Mouse (Mus musculus): ENCODE data around the gene Lhfp.

The Lhfp gene

DNA sequence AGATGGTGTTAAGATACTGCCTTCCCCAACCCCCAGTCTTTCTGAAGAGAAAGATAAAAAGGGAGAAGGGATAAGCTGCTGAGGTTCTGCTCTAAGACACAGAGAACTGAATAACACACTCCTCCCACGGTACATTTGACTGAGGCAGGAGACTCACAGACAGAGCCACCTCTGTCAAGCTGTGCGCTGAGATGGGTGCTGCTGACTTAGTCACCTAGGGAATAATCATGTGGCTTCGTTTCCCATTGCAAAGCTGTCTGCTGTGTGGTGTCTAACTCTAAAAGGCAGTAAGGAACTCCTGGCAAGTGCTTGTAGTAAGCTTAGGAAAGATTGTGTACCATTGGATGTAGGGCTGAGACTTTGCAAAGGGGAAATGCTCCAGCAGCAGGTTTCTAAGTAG, 120.6 kb downstream of the Lhfp start:
- DNase-seq (ENCODE audit: low read depth, low spot score), result no peak

DNA sequence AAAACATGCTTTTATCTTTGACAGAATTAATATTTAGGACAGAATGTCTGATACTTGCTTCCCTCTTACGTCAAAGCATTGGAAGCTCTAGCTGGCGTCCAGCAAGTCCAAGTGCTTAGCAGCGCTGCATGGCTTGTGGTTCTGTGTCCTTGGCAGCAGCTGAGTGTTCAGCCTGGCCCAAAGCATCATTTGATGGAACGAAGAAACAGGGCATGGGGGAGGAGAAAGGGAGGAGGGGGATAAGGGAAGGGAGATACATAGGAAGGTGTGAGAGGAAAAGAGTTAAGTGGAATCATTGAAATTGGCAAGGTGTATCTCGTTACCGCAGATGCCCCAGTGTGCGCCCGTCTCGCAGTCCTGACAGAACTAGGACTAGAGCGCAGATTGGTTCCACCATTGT, 124.0 kb downstream of the Lhfp start:
- DNase-seq (ENCODE audit: low read depth, low spot score), result no peak

DNA sequence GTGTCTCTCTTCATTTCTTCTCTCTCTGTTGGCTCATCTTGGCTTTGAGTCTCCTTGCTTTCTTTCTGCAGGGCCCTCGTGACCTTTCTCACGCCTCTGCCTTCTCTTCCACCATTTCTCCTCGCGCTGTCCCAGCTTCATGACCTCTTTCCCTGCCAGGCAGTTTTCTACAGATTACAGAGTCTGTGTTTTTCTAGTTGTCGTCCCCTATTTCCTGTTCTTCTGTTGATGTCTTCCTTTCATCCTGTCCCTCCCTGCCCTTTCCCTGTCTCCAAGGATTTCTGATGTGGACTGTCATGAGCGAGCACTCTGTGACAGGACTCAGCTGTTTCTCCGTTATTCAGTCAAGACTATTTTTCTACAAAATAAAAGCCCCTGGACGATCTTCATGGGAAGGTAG, 124.7 kb downstream of the Lhfp start:
- no peak for DNase-seq (ENCODE audit: low read depth, low spot score)

DNA sequence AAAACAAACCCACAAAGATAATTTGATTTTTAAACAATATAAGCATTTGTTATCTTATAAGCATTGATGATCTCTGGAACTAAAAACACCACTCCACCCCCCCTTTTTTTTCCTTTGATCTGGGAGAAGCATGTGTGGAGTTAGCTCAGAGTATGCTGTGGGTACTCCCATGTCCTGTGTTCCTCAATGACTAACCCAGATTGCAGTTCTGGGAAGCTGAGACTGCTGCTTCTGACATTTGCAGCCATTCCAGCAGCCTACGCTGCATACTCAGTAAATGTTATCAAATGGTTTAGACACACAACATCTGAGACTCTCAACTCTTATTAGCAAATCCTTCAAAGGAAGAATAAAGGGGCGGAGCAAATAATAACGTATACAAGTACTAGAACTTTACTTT, 128.2 kb downstream of the Lhfp start:
- no peak for DNase-seq (ENCODE audit: low read depth, low spot score)

DNA sequence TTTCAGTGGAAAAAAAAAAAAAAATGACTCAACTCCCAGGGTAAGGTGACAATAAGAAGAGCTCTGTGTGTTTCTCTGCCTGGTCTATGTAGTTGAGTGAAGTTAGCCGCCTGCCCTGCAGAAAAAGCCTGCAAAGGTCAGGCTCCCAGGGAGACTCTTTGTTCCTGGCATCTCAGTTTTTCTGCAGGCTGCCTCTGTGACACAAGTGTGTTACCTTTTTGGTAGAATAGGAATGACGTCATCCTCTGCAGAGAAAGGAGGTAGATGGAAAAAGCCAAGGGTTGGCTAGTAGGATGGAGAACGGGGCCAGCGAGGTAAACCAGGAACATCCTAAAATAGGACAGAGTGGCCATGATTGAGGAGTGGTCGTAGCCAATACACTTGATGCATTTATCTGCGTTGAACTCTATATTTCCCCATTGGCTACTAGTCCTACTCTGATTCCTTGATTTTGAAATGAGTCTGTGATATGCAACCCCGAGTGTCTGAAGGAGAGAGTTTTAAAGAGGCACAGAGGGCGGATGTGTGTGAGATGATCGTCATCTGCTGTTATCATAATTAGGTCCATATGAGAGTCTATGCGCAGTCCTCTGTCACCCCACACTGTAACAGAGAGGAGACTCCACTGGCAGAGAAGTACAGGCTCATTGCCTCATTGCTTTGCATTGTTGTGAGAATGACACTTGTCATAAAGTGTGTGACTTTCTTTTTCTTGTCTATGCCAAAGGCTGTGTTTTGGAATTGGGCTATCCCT, 132.2 kb downstream of the Lhfp start:
- DNase-seq (ENCODE audit: low read depth, low spot score), result no peak

DNA sequence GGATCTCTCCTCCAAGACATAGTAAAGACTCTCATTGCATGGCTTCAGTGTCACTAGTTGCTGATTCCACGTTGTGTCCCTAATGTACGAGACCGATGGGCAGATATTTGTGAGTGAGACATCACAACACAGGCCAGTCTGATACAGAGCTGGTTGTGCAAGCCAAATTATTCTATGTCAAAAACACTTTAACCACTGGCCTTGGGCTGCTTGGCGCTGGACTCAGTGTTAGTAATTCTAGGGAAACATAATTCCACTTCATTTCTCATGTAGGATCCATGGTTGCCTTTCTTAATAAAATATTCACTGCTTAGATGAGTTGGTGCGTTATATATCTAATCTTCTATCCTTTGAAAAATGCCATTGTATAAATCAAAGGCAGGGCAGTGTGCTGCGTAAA, 138.6 kb downstream of the Lhfp start:
- DNase-seq (ENCODE audit: low read depth, low spot score), result no peak

DNA sequence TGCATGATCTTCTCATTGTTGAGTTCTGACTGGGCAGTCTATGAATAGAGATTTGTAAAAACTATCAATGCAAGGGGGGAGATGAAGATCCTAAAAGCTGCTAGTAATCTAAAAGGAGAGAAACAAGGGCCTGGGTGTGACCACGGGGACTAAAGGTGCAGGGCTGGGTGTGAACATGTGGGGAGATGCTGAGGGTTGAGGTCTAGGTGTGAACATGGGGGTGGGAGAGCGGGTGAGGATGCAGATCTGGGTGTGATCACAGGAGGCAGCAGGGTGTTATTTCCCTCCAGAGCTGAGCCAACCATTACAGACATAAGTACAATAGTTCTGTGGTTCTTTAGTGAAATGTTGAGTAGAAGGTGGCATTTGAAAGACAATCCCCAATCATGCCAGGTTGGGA, 144.1 kb downstream of the Lhfp start:
- DNase-seq (ENCODE audit: low read depth, low spot score), result no peak

DNA sequence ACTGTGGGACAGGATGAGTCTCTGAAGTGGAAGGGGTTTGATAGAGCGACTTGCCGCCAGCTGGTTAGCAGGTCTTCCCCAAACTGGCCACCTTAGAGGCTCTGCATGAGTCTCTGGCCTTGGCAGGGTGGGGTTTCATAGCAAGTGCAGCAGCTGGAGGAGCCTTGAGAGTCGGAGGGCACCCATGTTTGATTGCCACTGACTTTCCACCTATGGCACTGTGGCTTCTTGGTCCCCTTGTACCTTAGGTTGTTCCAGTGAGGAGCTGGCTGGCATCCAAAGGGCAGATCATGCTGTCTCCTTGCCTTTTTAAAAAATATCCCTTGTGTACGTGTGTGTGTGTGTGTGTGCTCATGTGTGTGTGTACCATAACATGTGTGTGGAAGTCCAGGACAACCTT, 152.1 kb downstream of the Lhfp start:
- DNase-seq (ENCODE audit: low read depth, low spot score), result no peak

DNA sequence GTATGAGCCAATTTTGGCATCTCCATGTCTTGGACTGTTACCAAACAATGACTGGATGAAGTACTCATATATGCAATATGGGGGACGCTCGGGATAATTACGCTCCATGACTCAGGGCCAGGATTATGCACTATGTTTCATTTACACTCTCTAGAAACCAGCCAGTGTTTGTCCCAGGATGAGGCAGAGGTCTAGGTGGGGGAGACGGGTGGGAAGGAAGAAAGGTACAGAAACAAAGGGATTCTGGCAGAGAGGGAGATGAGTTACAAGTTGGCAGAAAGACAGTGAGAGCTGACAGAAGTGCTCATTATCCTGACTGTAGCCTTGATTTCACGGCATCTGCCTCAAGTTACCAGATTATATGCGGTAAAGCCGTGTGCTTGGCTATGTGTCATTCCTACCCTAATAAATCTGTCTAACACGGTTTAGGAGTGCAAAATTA, 154.4 kb downstream of the Lhfp start:
- DNase-seq (ENCODE audit: low read depth, low spot score), result no peak

DNA sequence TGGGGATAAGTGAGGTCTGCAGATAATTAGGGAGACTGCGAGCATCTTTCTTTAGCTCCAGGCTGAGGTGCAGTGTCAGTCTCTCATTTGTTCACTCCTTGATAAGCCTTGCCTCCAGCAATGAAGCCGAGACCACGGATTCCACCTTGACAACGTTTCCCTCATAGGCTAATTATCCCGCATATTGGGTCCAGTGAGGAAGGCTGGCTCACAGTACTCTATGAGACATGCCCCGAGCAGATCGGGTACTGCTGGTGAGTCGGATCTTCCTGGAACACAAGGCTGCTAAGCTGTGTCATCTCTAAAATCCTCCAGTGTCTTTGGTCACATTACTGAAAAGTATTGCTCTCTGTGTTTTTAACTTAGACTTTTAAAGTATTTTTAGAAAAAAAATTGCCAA, 158.8 kb downstream of the Lhfp start:
- DNase-seq (ENCODE audit: low read depth, low spot score), result no peak

DNA sequence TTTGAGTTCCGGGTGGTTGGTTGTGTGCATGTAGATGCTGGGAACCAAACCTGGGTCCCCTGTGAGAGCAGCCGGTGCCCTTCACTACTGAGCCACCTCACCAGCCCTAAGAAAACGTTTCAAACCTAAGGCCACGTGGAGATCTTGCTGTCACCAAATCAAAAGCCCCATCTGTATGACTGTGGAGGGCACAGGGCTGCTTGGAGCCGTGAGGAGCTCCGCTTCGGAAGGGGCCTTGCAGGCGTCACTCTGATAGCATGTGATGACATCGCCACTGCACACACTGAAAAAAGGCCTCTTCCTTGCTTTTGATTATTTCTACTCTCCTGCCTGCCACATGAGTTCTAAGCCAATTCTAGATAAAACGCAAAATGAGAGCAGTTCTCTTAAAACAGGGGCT, 159.5 kb downstream of the Lhfp start:
- no peak for DNase-seq (ENCODE audit: low read depth, low spot score)

DNA sequence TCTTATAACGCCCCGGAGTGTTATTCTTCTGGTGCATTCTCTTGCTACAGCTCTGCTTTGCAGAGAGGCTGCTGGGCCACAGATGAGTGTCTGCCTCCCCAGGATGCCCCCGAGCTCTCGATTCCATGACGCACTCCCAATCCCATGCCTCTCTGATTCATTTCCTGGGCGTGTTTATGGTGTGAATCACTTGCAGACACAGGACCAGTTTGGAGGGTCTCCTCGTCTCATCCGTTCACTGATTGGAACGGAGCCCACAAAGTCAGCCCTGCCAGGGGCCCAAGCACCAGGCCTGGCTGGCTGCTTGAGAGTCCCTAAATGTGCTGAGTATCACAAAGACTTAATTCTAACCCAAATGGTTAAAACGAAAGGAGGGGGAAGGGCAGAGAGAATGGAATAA, 160.3 kb downstream of the Lhfp start:
- no peak for DNase-seq (ENCODE audit: low read depth, low spot score)

DNA sequence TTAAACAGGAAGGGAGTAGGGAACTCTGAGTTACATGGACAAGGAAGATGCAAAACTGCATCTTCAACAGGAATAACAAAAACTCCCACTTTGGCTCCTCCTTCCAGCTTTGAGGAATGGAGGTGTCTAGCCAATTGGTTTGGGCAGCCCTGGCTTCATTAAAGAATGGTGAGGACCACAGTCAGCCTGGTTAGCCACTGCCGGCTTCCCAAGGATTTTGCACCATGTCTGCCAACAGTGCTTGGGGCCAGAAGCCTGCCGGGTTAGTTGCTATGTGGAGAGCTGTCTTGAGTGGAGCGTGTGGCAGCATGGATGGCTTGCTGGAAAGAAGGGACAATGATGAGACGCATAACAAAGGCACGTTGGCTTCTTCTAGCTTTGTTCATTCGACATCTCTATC, 160.9 kb downstream of the Lhfp start:
- no peak for DNase-seq (ENCODE audit: low read depth, low spot score)

DNA sequence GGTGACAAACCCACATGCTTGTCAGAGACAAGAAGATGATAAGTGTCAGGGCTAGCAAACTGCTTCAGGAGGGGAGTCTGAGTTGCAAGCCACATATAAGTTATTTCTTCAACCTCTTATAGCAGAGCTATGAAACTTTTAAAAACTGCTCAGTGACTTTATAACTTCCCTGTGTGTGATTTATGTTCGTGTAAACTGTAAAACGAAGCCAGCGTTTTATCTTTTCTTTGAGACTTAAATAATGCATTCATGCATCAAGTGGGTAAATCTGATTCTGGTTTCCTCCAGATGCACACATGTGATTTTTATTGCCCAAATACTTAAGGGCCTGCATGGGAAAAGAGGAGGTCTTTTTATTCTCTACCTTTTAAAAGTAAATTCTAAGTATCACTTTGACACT, 161.4 kb downstream of the Lhfp start:
- DNase-seq (ENCODE audit: low read depth, low spot score), result no peak

DNA sequence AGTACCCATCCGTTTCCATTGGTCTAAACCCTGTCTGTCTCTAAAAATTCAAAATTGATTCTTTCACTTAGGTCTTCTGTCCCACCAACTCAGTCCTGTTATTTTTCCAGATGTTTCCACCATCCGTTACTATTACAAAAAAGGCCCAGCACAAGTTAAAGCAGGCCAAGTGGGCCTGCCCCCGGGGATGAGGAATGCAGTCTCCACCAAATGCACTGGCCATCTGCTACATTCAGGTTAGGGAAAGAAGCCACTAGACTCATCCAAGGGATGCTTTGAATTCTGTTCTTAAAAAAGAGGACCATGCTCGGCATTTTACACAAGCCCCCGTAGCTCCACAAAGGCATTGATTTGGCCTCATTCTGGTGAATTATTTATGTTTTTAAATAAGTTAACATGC, 162.3 kb downstream of the Lhfp start:
- no peak for DNase-seq (ENCODE audit: low read depth, low spot score)

DNA sequence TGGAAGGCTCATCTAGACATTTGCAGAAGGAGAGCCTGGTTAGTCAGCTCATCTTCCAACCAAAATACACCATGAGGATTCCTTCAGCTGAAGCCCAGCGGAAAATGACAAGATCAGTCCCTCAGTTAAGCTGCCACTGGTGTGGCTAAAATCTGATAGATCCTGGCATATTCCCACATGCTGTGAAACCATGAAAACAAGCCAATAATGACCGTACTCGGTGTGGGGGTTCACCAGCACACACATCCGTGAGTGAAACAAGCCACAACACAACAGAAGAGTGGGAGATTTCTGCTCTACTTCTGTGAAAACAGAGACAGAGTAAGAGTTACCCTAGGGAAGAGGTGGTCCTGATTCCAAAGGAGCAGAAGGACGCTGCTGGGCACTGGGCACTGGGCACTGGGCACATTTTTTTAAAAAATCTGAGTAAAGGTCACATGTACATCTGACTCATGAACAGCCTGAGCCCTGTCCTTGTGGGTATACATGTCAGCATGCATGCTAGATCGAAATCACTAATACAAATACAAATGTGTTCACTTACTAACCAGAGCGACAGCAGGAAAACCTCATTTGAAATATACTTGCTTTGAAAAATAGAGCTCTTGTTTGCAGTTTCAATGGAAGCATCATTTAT, 163.1 kb downstream of the Lhfp start:
- DNase-seq (ENCODE audit: low read depth, low spot score), result no peak

DNA sequence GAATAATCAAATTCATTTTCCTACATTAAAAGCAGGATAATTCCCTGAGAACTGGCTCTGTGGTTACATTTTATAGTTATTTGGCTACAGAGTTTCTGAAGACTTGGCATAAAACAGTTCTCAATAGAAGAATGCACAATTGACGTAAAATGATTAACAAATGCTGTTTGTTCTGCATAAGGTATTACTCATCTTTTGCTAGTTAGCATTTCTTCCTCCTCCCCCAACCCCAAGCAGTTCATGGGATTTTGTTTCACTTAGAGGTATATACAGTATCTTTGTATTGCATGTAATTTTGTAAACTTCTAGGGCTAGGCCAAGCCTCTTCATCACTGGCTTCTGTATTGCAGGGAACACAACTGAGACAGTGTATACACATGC, 163.6 kb downstream of the Lhfp start:
- DNase-seq (ENCODE audit: low read depth, low spot score), result no peak

DNA sequence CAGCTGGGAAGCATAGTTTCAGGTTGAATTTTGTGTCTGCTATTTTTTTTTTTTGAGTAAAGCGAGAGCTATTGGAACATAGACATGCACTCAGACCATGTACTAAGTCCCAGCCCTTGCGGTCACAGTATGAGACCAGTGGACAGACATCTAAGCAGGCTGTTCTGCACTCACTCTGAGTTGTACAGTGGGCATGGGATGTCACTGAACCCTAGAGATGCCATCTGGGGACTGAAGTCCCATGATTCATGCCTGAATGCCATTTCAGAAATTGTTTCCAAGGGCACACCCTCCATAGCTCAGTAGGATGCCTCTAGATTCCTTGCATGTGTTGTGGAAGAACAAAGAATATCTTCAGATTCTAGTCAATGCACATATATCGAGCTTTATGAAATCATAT, 164.4 kb downstream of the Lhfp start:
- no peak for DNase-seq (ENCODE audit: low read depth, low spot score)

DNA sequence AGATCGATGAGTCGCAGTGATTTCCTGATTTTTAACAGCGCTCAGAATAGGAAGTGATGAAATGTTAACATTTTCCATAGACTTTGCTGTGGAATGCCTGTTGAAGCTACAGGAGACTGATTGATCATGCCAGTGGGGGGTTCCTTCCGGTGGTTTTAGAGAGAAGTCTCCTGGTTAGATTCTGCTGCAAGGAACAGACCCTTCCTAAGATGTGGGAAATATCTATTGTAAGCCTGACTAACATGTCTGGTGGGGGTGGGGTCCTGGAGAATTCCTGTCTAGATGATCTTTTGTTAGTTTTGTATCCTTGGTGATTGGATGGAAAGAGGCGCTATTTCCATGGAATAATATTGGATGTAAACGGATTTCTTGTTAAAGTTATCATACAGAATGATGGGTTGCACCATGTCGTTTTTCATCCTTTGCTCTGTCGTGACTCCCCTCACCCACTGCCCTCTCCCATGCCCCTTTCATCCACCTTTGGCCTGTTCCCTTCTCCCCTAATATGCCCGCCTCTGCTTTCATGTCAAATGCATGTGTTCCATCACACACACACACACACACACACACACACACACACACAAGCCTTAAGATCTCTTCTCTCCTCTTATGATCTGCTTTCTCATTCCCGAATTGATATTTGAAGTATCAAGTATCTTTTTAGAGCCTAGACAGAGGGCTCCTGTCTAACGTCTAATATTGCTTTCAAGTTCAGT, 165.3 kb downstream of the Lhfp start:
- no peak for DNase-seq (ENCODE audit: low read depth, low spot score)

DNA sequence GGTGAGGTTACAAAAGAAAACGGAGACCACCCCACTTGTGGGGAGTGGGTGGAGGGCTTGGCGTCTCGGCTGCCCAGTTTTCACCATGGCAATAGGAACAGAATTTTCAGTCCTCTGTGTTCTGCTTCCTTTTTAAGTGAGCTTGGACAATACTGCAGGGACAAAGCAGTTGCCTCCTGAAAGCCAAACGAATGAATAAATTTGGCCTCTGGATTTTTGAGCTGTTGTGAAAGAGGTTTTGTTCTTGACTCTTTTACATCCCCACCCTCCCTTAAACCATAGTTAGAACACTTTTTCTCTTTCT, 165.8 kb downstream of the Lhfp start:
- no peak for DNase-seq (ENCODE audit: low read depth, low spot score)

DNA sequence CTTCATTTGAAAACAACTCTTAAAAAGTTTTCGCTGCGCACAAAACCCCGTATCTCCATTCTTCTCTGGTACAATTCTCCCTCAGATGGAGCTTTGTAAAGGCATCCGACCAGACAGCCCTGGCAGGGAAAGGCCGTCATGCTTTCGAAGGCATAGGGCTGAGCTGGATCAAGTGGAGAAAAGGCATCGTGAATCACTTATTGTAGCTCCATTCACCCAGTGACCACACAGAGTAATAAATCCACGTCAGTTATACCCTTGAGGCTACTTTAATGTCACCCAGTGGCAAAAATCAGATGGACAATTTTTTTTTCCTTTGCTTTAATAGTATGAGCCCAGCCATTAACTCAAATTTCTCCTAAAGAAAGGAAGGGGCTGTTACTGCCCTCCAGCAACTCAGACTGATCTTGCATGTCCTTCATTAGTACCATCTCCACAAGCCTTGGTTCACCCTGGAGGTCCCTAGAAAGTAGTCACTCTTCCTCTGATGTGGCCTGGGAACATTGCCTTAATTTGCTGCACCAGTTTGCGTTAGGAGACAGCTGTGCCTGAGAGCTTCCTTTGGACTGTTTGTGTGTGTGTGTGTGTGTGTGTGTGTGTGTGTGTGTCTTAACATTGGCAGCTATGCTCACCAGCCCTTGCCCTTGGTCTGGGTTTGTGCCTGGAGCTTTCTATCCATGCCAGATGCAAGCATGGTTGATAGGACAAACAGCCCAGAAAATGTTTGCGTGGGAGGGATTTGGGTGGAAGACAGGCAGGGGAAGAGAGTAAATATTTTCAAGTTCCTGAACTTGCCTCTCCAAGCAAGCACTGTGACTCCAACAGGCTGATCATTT, 169.6 kb downstream of the Lhfp start:
- DNase-seq (ENCODE audit: low read depth, low spot score), result no peak

DNA sequence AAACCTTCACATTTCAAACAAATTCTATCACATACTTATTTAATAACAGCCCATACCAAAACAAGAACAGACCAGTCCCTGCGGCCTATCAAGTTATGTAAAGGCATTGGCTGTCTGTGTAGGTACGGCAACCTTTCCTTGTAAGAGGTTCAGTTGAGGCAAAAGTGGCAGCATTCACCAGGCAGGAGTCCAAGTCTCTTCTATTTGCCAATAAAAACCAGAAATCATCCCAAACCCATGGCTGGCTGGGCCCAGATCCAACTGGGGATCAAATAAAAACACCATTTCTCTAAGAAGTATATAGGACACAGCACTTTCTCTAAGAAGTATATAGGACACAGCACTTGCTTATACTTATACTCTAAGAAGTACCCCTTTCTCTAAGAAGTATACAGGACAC, 171.3 kb downstream of the Lhfp start:
- DNase-seq (ENCODE audit: low read depth, low spot score), result no peak

All from retina, postnatal 7 days (tissue).